Mouse (Mus musculus): Measurements from ENCODE around the gene Tubb3.

Gene Tubb3

GRCm38 (mm10) chr8:123467476-123467875, 56.3 kb downstream of the Tubb3 start:
- TF ChIP-seq CTCF (conservative IDR thresholded peaks at IDR 0.05; ENCODE audit: low read length) (no peak), NANOG (IDR thresholded peaks at IDR 0.05; ENCODE audit: borderline replicate concordance, low read length) (no peak), POU5F1 (IDR thresholded peaks at IDR 0.05; ENCODE audit: borderline replicate concordance, low read length) (no peak)
- Histone ChIP-seq H3K4me3 (replicated peaks; ENCODE audit: low read length) (no peak overlapping the region), H3K4me1 (replicated peaks; ENCODE audit: low read depth, low read length) (peaks cover 4% of the 10 kb centered on the region; the same call in 1 of the 2 replicates), H3K27me3 (ENCODE audit: insufficient read depth, low read length) (no peaks in the 10 kb centered on the region), H3K36me3 (ENCODE audit: insufficient read depth, low read length) (peaks cover 22% of the 10 kb centered on the region), H3K9me3 (ENCODE audit: low read length) (no peaks in the 10 kb centered on the region)

Data from E14TG2a.4 (cell line).